Mouse (Mus musculus) kidney, embryonic 14.5 days (tissue): ENCODE data around the gene Fam160b1. TPM values are rescaled to one million over a fixed set of nuclear protein-coding genes. Genes with fewer than 3 reads are reported as not detected.
A peak's percentile ranks its signal among the peaks of the same experiment; 100 is the strongest.

ENCODE experiments used
- ATAC-seq: fragments of 200-750 bp; cut with Nextera tagmentation; 2 replicates; pipeline ENCODE4 v1.8.0; 2017; ENCODE audit warnings: moderate number of reproducible peaks, mild to moderate bottlenecking, moderate TSS enrichment, moderate library complexity; ENCODE audit not compliant: low FRiP score, low TSS enrichment
- H3K27ac ChIP-seq: fragments of 300-500 bp; sonication (generic); 2 replicates; pipeline ENCODE4 v1.5.1; 2014; ENCODE audit warnings: low read depth, mild to moderate bottlenecking, low read length, moderate library complexity, mixed read lengths
- H3K27me3 ChIP-seq: fragments of 300-500 bp; sonication (generic); 2 replicates; pipeline ENCODE4 v1.6.1; 2014; ENCODE audit warnings: mild to moderate bottlenecking, low read length; ENCODE audit not compliant: control insufficient read depth, insufficient read depth
- H3K36me3 ChIP-seq: fragments of 300-500 bp; sonication (generic); 2 replicates; pipeline ENCODE4 v1.6.1; 2014; ENCODE audit warnings: low read length, mixed read lengths; ENCODE audit not compliant: control insufficient read depth, insufficient read depth
- H3K4me1 ChIP-seq: fragments of 300-500 bp; sonication (generic); 2 replicates; pipeline ENCODE4 v1.6.1; 2014; ENCODE audit warnings: low read length, mixed read lengths; ENCODE audit not compliant: control insufficient read depth, insufficient read depth
- H3K4me2 ChIP-seq: fragments of 300-500 bp; sonication (generic); replicated peaks from 2 replicates; pipeline ENCODE4 v1.6.1; 2014; ENCODE audit warnings: low read depth, mild to moderate bottlenecking, low read length
- H3K4me3 ChIP-seq: fragments of 300-500 bp; sonication (generic); 2 replicates; pipeline ENCODE4 v1.5.1; 2014; ENCODE audit warnings: mild to moderate bottlenecking, low read length
- H3K9ac ChIP-seq: fragments of 300-500 bp; sonication (generic); 2 replicates; pipeline ENCODE4 v1.6.1; 2014; ENCODE audit warnings: low read depth, mild to moderate bottlenecking, low read length, moderate library complexity
- H3K9me3 ChIP-seq: fragments of 300-500 bp; sonication (generic); 2 replicates; pipeline ENCODE4 v1.6.1; 2016; ENCODE audit warnings: low read length; ENCODE audit not compliant: control insufficient read depth
- WGBS: fragments of 180-500 bp; shearing (Covaris S2); extraction: QIAGEN DNeasy Blood & Tissue Kit; methylation state at CpG from one replicate; pipeline ENCODE4 v1.1.7; 2014; 5-methylcytosine and 5-hydroxymethylcytosine counted together
- polyA plus RNA-seq: library from polyadenylated mRNA; unstranded; fragments of >200 nt; fragmentation: Nextera tagmentation; extraction: Ambion mirVana; gene quantifications from 2 replicates; pipeline ENCODE4 v1.2.1, GENCODE M21; 2014

The Fam160b1 gene
- polyA plus RNA-seq, 1 experiment from 2014 or later, result 18.1 TPM

- no peak for ATAC-seq
- Histone ChIP-seq H3K4me1 (no peaks in the 10 kb centered on the region), H3K27ac (no peak overlapping the region), H3K4me2 (no peak overlapping the region), H3K27me3 (no peaks in the 10 kb centered on the region), H3K36me3 (no peaks in the 10 kb centered on the region), H3K4me3 (no peak overlapping the region), H3K9me3 (no peaks in the 10 kb centered on the region), H3K9ac (no peak overlapping the region)
- 85% methylated on average over 13 of the region's 13 CpGs for WGBS
Measured at GRCm38 (mm10) chr19:57339281-57339864, 21.1 kb upstream of the Fam160b1 start.

- H3K36me3 ChIP-seq, result no peaks in the 10 kb centered on the region
- no peak for ATAC-seq
- no peaks in the 10 kb centered on the region for H3K9me3 ChIP-seq
- H3K4me2 ChIP-seq, result no peak overlapping the region
- H3K9ac ChIP-seq, result no peak overlapping the region
- no peak overlapping the region for H3K27ac ChIP-seq
- no peaks in the 10 kb centered on the region for H3K4me1 ChIP-seq
- WGBS, result 81% methylated on average over 8 of the region's 8 CpGs
- no peak overlapping the region for H3K4me3 ChIP-seq
- H3K27me3 ChIP-seq, result no peaks in the 10 kb centered on the region
Measured at GRCm38 (mm10) chr19:57340900-57341742, 19.4 kb upstream of the Fam160b1 start.

GRCm38 (mm10) chr19:57343860-57344259 lies 16.6 kb upstream of the Fam160b1 start:
- Histone ChIP-seq H3K27ac (no peak overlapping the region), H3K4me1 (no peaks in the 10 kb centered on the region), H3K9ac (no peak overlapping the region), H3K36me3 (no peaks in the 10 kb centered on the region), H3K27me3 (no peaks in the 10 kb centered on the region), H3K4me3 (no peak overlapping the region), H3K9me3 (peaks cover 11% of the 10 kb centered on the region), H3K4me2 (no peak overlapping the region)
- ATAC-seq, result no peak
- WGBS, result 77% methylated on average over 5 of the region's 5 CpGs

GRCm38 (mm10) chr19:57344678-57345077 lies 15.8 kb upstream of the Fam160b1 start:
- Histone ChIP-seq H3K4me2 (no peak overlapping the region), H3K4me3 (no peak overlapping the region), H3K9ac (no peak overlapping the region), H3K36me3 (no peaks in the 10 kb centered on the region), H3K4me1 (no peaks in the 10 kb centered on the region), H3K27ac (no peak overlapping the region), H3K27me3 (no peaks in the 10 kb centered on the region), H3K9me3 (peaks cover 11% of the 10 kb centered on the region)
- 76% methylated on average over 1 of the region's 1 CpGs for WGBS
- ATAC-seq, result no peak

- Histone ChIP-seq H3K4me2 (no peak overlapping the region), H3K27ac (no peak overlapping the region), H3K4me1 (no peaks in the 10 kb centered on the region), H3K36me3 (no peaks in the 10 kb centered on the region), H3K9ac (no peak overlapping the region), H3K4me3 (no peak overlapping the region), H3K9me3 (peaks cover 11% of the 10 kb centered on the region), H3K27me3 (no peaks in the 10 kb centered on the region)
- no peak for ATAC-seq
Measured at GRCm38 (mm10) chr19:57349096-57349495, 11.4 kb upstream of the Fam160b1 start.

- Histone ChIP-seq H3K4me2 (no peak overlapping the region), H3K4me3 (no peak overlapping the region), H3K4me1 (peaks cover 4% of the 10 kb centered on the region; the same call in 1 of the 2 replicates), H3K9me3 (peaks cover under 1% of the 10 kb centered on the region; the same call in 1 of the 2 replicates), H3K36me3 (no peaks in the 10 kb centered on the region), H3K27me3 (no peaks in the 10 kb centered on the region), H3K9ac (no peak overlapping the region), H3K27ac (no peak overlapping the region)
- no peak for ATAC-seq
- WGBS, result 70% methylated on average over 12 of the region's 12 CpGs
Measured at GRCm38 (mm10) chr19:57352337-57352935, 8.0 kb upstream of the Fam160b1 start.

GRCm38 (mm10) chr19:57353228-57353627 lies 7.3 kb upstream of the Fam160b1 start:
- H3K27ac ChIP-seq, result no peak overlapping the region
- WGBS, result 93% methylated on average over 10 of the region's 10 CpGs
- no peaks in the 10 kb centered on the region for H3K9me3 ChIP-seq
- ATAC-seq, result no peak
- H3K36me3 ChIP-seq, result no peaks in the 10 kb centered on the region
- H3K27me3 ChIP-seq, result no peaks in the 10 kb centered on the region
- H3K4me1 ChIP-seq, result peaks cover 4% of the 10 kb centered on the region; the same call in 1 of the 2 replicates
- H3K9ac ChIP-seq, result no peak overlapping the region
- no peak overlapping the region for H3K4me3 ChIP-seq
- H3K4me2 ChIP-seq, result no peak overlapping the region

GRCm38 (mm10) chr19:57354050-57354449 lies 6.4 kb upstream of the Fam160b1 start:
- WGBS, result 95% methylated on average over 11 of the region's 11 CpGs
- H3K36me3 ChIP-seq, result no peaks in the 10 kb centered on the region

GRCm38 (mm10) chr19:57354715-57355114 lies 5.8 kb upstream of the Fam160b1 start:
- 82% methylated on average over 6 of the region's 6 CpGs for WGBS
- H3K4me2 ChIP-seq, result no peak overlapping the region
- H3K9me3 ChIP-seq, result no peaks in the 10 kb centered on the region
- H3K27ac ChIP-seq, result peak overlapping the region; percentile 42; the same call in 1 of the 2 replicates
- peaks cover 5% of the 10 kb centered on the region; the same call in 1 of the 2 replicates for H3K4me1 ChIP-seq
- H3K36me3 ChIP-seq, result no peaks in the 10 kb centered on the region
- H3K9ac ChIP-seq, result no peak overlapping the region
- H3K4me3 ChIP-seq, result no peak overlapping the region
- ATAC-seq, result no peak
- H3K27me3 ChIP-seq, result no peaks in the 10 kb centered on the region

More at GRCm38 (mm10) chr19:57354050-57354449, 6.4 kb upstream of the Fam160b1 start:
- ATAC-seq, result no peak
- no peaks in the 10 kb centered on the region for H3K9me3 ChIP-seq
- peaks cover 4% of the 10 kb centered on the region; the same call in 1 of the 2 replicates for H3K4me1 ChIP-seq
- no peak overlapping the region for H3K4me3 ChIP-seq
- H3K27me3 ChIP-seq, result no peaks in the 10 kb centered on the region
- no peak overlapping the region for H3K27ac ChIP-seq
- H3K9ac ChIP-seq, result no peak overlapping the region
- H3K4me2 ChIP-seq, result no peak overlapping the region
